Mouse (Mus musculus) kidney, postnatal 0 days (tissue): ENCODE measurements around the gene Fndc7. TPM values are rescaled to one million over a fixed set of nuclear protein-coding genes. Genes with fewer than 3 reads are reported as not detected.
"Not testable (repeated sequence)": the region's sequence is repeated elsewhere in the genome, so short reads cannot be mapped to it uniquely, and the experiment has no call there.

Experiments used
- ATAC-seq: fragments of 200-750 bp; cut with Nextera tagmentation; replicated peaks from 2 replicates; pipeline ENCODE4 v1.8.0; 2017; ENCODE audit warnings: low read depth, moderate number of reproducible peaks, moderate TSS enrichment, moderate library complexity; ENCODE audit not compliant: low FRiP score
- DNase-seq: peaks from one replicate; pipeline ENCODE4 v3.0.0-alpha.2; 2016; ENCODE audit warnings: low spot score
- H3K27ac ChIP-seq: fragments of 300-500 bp; sonication (generic); 2 replicates; pipeline ENCODE4 v1.5.1; 2014; ENCODE audit warnings: mild to moderate bottlenecking
- H3K27me3 ChIP-seq: fragments of 300-500 bp; sonication (generic); 2 replicates; pipeline ENCODE4 v1.6.1; 2014; ENCODE audit warnings: low read length, mixed read lengths; ENCODE audit not compliant: insufficient read depth
- H3K36me3 ChIP-seq: fragments of 300-500 bp; sonication (generic); 2 replicates; pipeline ENCODE4 v1.6.1; 2014; ENCODE audit warnings: low read length, mixed read lengths; ENCODE audit not compliant: insufficient read depth
- H3K4me1 ChIP-seq: fragments of 300-500 bp; sonication (generic); replicated peaks from 2 replicates; pipeline ENCODE4 v1.6.1; 2014; ENCODE audit warnings: antibody characterized with exemption, low read length, mixed read lengths; ENCODE audit not compliant: insufficient read depth
- H3K4me2 ChIP-seq: fragments of 300-500 bp; sonication (generic); 2 replicates; pipeline ENCODE4 v1.6.1; 2014; ENCODE audit warnings: mild to moderate bottlenecking, low read length, moderate library complexity, mixed read lengths
- H3K4me3 ChIP-seq: fragments of 300-500 bp; sonication (generic); replicated peaks from 2 replicates; pipeline ENCODE4 v1.5.1; 2014; ENCODE audit warnings: low read depth, low read length
- H3K9ac ChIP-seq: fragments of 300-500 bp; sonication (generic); 2 replicates; pipeline ENCODE4 v1.6.1; 2014; ENCODE audit warnings: low read depth, low read length
- H3K9me3 ChIP-seq: fragments of 300-500 bp; sonication (generic); replicated peaks from 2 replicates; pipeline ENCODE4 v1.6.1; 2016; ENCODE audit warnings: low read length, inconsistent platforms, mixed read lengths
- CTCF ChIP-seq: IDR thresholded peaks from 2 replicates; pipeline ENCODE4 v1.5.1; 2016; ENCODE audit warnings: antibody characterized with exemption, low read depth, mild to moderate bottlenecking, moderate library complexity
- WGBS: fragments of 180-500 bp; shearing (Covaris S2); extraction: QIAGEN DNeasy Blood & Tissue Kit; methylation state at CpG from one replicate; pipeline ENCODE4 v1.1.7; 2014; 5-methylcytosine and 5-hydroxymethylcytosine counted together
- polyA plus RNA-seq: library from polyadenylated mRNA; unstranded; fragments of >200 nt; fragmentation: Nextera tagmentation; extraction: Ambion mirVana; gene quantifications from 2 replicates; pipeline ENCODE4 v1.2.1, GENCODE M21; 2015

Fndc7 gene
- polyA plus RNA-seq, 1 experiment from 2014 or later, result not detected

- TF ChIP-seq CTCF, result no peak
- Histone ChIP-seq H3K9me3 (no peaks in the 10 kb centered on the region), H3K9ac (no peak overlapping the region), H3K4me1 (no peaks in the 10 kb centered on the region), H3K36me3 (no peaks in the 10 kb centered on the region), H3K4me3 (no peak overlapping the region), H3K27ac (no peak overlapping the region), H3K27me3 (no peaks in the 10 kb centered on the region), H3K4me2 (no peak overlapping the region)
- DNase-seq (no peak), ATAC-seq (no peak)
- WGBS, result 82% methylated on average over 6 of the region's 6 CpGs
These were observed 19.2 kb downstream of the Fndc7 start for GRCm38 (mm10) chr3:108870631-108871030.

GRCm38 (mm10) chr3:108867449-108867848, 22.4 kb downstream of the Fndc7 start:
- Histone ChIP-seq H3K36me3 (no peaks in the 10 kb centered on the region), H3K9ac (no peak overlapping the region), H3K4me1 (no peaks in the 10 kb centered on the region), H3K4me2 (no peak overlapping the region), H3K27ac (no peak overlapping the region), H3K9me3 (no peaks in the 10 kb centered on the region), H3K4me3 (no peak overlapping the region), H3K27me3 (no peaks in the 10 kb centered on the region)
- 92% methylated on average over 3 of the region's 3 CpGs for WGBS
- TF ChIP-seq CTCF, result no peak
- no peak for ATAC-seq
- no peak for DNase-seq

- H3K4me3 ChIP-seq, result no peak overlapping the region
- 89% methylated on average over 3 of the region's 3 CpGs for WGBS
- ATAC-seq, result no peak
- no peaks in the 10 kb centered on the region for H3K36me3 ChIP-seq
- H3K9me3 ChIP-seq, result no peaks in the 10 kb centered on the region
- no peak for TF ChIP-seq CTCF
- H3K27me3 ChIP-seq, result no peaks in the 10 kb centered on the region
- H3K4me2 ChIP-seq, result no peak overlapping the region
- no peak overlapping the region for H3K27ac ChIP-seq
- DNase-seq, result no peak
- no peak overlapping the region for H3K9ac ChIP-seq
- H3K4me1 ChIP-seq, result no peaks in the 10 kb centered on the region
These were observed 24.1 kb downstream of the Fndc7 start for GRCm38 (mm10) chr3:108865676-108866075.

DNA sequence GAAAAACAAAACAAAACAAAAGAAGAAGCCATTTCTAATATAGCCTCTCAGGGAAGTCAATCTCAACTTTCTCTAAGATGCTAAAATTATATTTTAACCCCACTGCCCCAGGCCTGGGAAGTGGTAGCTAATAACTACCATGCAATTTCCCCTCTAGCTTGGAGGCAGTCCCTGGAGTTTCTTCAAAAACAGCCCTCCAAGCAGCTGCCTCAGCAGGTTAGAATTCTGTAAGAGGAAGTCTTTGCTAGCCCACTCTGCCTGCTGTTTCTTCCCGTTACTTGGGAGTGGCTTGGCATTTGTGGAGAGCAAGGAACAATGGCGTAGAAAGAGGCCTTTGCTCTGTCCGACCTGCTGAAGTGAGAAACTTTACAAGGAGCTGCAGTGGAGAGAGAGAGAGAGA, 24.7 kb downstream of the Fndc7 start:
- ATAC-seq, result no peak
- 54% methylated on average over 3 of the region's 3 CpGs for WGBS

DNA sequence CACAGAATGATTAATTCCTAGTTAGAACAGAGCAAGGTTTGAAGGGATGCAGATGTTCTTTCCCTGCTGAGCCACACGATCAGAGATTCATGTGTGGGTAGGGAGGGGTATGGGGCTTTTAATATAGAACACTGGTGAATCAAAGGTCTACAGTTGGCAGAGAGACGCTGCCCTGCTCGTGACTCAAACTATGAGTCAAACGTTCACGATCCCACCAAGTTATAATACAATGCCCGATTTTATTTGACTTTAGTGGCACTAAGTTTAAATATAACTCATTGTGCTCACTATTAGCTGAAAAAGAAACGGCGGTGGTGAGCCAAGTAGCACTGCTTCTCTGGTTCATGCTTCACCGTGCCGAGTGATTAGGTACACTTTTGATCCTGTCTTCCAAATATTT, 26.7 kb downstream of the Fndc7 start:
- WGBS, result 82% methylated on average over 10 of the region's 10 CpGs

More for the DNA sequence above, 24.7 kb downstream of the Fndc7 start:
- no peak for TF ChIP-seq CTCF
- Histone ChIP-seq H3K9me3 (no peaks in the 10 kb centered on the region), H3K27me3 (no peaks in the 10 kb centered on the region), H3K4me2 (no peak overlapping the region), H3K4me3 (no peak overlapping the region), H3K9ac (no peak overlapping the region), H3K4me1 (no peaks in the 10 kb centered on the region), H3K36me3 (no peaks in the 10 kb centered on the region), H3K27ac (no peak overlapping the region)
- DNase-seq, result no peak

DNA sequence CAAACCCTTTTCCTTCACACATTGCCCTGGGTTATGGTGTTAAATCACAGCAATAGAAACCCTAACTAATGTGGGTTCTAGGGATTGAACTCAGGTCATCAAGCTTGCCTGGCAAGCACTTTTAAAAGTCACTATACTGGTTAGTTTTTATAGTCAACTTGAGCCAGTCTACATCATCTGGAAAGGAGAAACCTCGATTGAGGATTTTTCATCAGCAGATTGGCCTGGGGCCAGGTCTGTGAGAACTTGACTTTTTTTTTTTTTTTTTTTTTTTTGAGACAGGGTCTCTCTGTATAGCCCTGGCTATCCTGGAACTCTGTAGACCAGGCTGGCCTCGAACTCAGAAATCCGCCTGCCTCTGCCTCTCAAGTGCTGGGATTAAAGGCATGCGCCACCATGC, 27.5 kb downstream of the Fndc7 start:
- ATAC-seq, H3K4me2 ChIP-seq, DNase-seq, H3K4me3 ChIP-seq, H3K36me3 ChIP-seq, H3K9me3 ChIP-seq, H3K9ac ChIP-seq, H3K27ac ChIP-seq, H3K27me3 ChIP-seq, H3K4me1 ChIP-seq: not testable (repeated sequence)
- 87% methylated on average over 4 of the region's 4 CpGs for WGBS

More for the DNA sequence above, 26.7 kb downstream of the Fndc7 start:
- Histone ChIP-seq H3K27me3 (no peaks in the 10 kb centered on the region), H3K36me3 (no peaks in the 10 kb centered on the region), H3K9me3 (no peaks in the 10 kb centered on the region), H3K4me2 (no peak overlapping the region), H3K9ac (no peak overlapping the region), H3K27ac (no peak overlapping the region), H3K4me1 (no peaks in the 10 kb centered on the region), H3K4me3 (no peak overlapping the region)
- no peak for TF ChIP-seq CTCF
- ATAC-seq (no peak), DNase-seq (no peak)

- no peak overlapping the region for H3K9ac ChIP-seq
- no peak overlapping the region for H3K4me3 ChIP-seq
- no peaks in the 10 kb centered on the region for H3K27me3 ChIP-seq
- no peak for TF ChIP-seq CTCF
- H3K9me3 ChIP-seq, result no peaks in the 10 kb centered on the region
- no peak overlapping the region for H3K4me2 ChIP-seq
- H3K27ac ChIP-seq, result no peak overlapping the region
- no peaks in the 10 kb centered on the region for H3K4me1 ChIP-seq
- DNase-seq (no peak), ATAC-seq (no peak)
- 59% methylated on average over 2 of the region's 2 CpGs for WGBS
- no peaks in the 10 kb centered on the region for H3K36me3 ChIP-seq
These were observed 29.0 kb downstream of the Fndc7 start for GRCm38 (mm10) chr3:108860786-108861185.
